Mouse (Mus musculus) thymus, adult 18-20 months (tissue): Measurements from ENCODE around the gene Prrt2.

Source experiments
- DNase-seq, 2 experiments: peaks; one replicate each; pipeline ENCODE4 v3.0.0; 2022; ENCODE audit warnings: mixed read lengths in 2 of 2

The Prrt2 gene

GRCm38 (mm10) chr7:127019306-127019960 is 1.6 kb downstream of the Prrt2 start:
- no peak for DNase-seq

GRCm38 (mm10) chr7:127018416-127019305 is 2.4 kb downstream of the Prrt2 start:
- DNase-seq: no peak

GRCm38 (mm10) chr7:127017950-127018345 is 3.1 kb downstream of the Prrt2 start:
- DNase-seq: no peak

GRCm38 (mm10) chr7:127016971-127017949 is 3.8 kb downstream of the Prrt2 start, which contains the start of gene Pagr1a:
TSS of gene Pagr1a (minus strand) at chr7:127017352.
- peak; percentile 95 to 96 for DNase-seq

GRCm38 (mm10) chr7:127016486-127016938 is 4.5 kb downstream of the Prrt2 start:
- no peak for DNase-seq

- no peak for DNase-seq
These were observed 4.7 kb downstream of the Prrt2 start, which contains the start of gene Pagr1b for GRCm38 (mm10) chr7:127016481-127016485. TSS of gene Pagr1b (minus strand) at chr7:127016484.

GRCm38 (mm10) chr7:127016081-127016480 is 4.9 kb downstream of the Prrt2 start:
- peak in 1 of 2 experiments; percentile 45 for DNase-seq

- DNase-seq: no peak
These were observed 6.0 kb downstream of the Prrt2 start for GRCm38 (mm10) chr7:127014993-127015392.

GRCm38 (mm10) chr7:127014320-127014719 is 6.7 kb downstream of the Prrt2 start, which contains the start of gene Mvp:
TSS of gene Mvp (minus strand) at chr7:127014621.
- peak in 1 of 2 experiments; percentile 58 for DNase-seq

- no peak for DNase-seq
These were observed 7.6 kb downstream of the Prrt2 start for GRCm38 (mm10) chr7:127013385-127013784.

GRCm38 (mm10) chr7:127012845-127013244 is 8.2 kb downstream of the Prrt2 start:
- no peak for DNase-seq

- DNase-seq: no peak
These were observed 8.6 kb downstream of the Prrt2 start for GRCm38 (mm10) chr7:127012374-127012773.

GRCm38 (mm10) chr7:127011717-127012116 is 9.3 kb downstream of the Prrt2 start:
- no peak for DNase-seq

- DNase-seq: no peak
These were observed 10.0 kb downstream of the Prrt2 start for GRCm38 (mm10) chr7:127011051-127011450.

- DNase-seq: no peak
These were observed 11.5 kb downstream of the Prrt2 start for GRCm38 (mm10) chr7:127009307-127010085.

- no peak for DNase-seq
These were observed 12.6 kb downstream of the Prrt2 start for GRCm38 (mm10) chr7:127008239-127009019.

- DNase-seq: no peak
These were observed 13.5 kb downstream of the Prrt2 start for GRCm38 (mm10) chr7:127007313-127008024.

- no peak for DNase-seq
These were observed 16.7 kb downstream of the Prrt2 start for GRCm38 (mm10) chr7:127004122-127004875.

- DNase-seq: no peak
These were observed 17.4 kb downstream of the Prrt2 start for GRCm38 (mm10) chr7:127003620-127004019.

GRCm38 (mm10) chr7:126999568-126999967 is 21.4 kb downstream of the Prrt2 start:
- no peak for DNase-seq
